Mouse (Mus musculus) heart, embryonic 13.5 days (tissue): ENCODE measurements around the gene Fam98a. TPM values are rescaled to one million over a fixed set of nuclear protein-coding genes. Genes with fewer than 3 reads are reported as not detected.

Experiments
- ATAC-seq: fragments of 200-750 bp; cut with Nextera tagmentation; 2 replicates; pipeline ENCODE4 v1.8.0; 2017; ENCODE audit warnings: moderate TSS enrichment; ENCODE audit not compliant: insufficient number of reproducible peaks, low FRiP score, low TSS enrichment; ENCODE audit errors: extremely low read depth
- H3K27ac ChIP-seq: fragments of 300-500 bp; sonication (generic); replicated peaks from 2 replicates; pipeline ENCODE4 v1.5.1; 2015; ENCODE audit warnings: moderate library complexity, mild to moderate bottlenecking, inconsistent platforms
- H3K27me3 ChIP-seq: fragments of 300-500 bp; sonication (generic); replicated peaks from 2 replicates; pipeline ENCODE4 v1.6.1; 2015; ENCODE audit warnings: mild to moderate bottlenecking, inconsistent platforms
- H3K36me3 ChIP-seq: fragments of 300-500 bp; sonication (generic); 2 replicates; pipeline ENCODE4 v1.6.1; 2015; ENCODE audit warnings: mild to moderate bottlenecking, inconsistent platforms
- H3K4me1 ChIP-seq: fragments of 300-500 bp; sonication (generic); 2 replicates; pipeline ENCODE4 v1.6.1; 2015; ENCODE audit warnings: inconsistent platforms
- H3K4me2 ChIP-seq: fragments of 300-500 bp; sonication (generic); 2 replicates; pipeline ENCODE4 v1.6.1; 2015; ENCODE audit warnings: inconsistent platforms, mild to moderate bottlenecking, moderate library complexity
- H3K4me3 ChIP-seq: fragments of 300-500 bp; sonication (generic); 2 replicates; pipeline ENCODE4 v1.5.1; 2015; ENCODE audit warnings: moderate library complexity, mild to moderate bottlenecking, inconsistent platforms
- H3K9ac ChIP-seq: fragments of 300-500 bp; sonication (generic); 2 replicates; pipeline ENCODE4 v1.6.1; 2015; ENCODE audit warnings: inconsistent platforms, mild to moderate bottlenecking, moderate library complexity
- H3K9me3 ChIP-seq: fragments of 300-500 bp; sonication (generic); 2 replicates; pipeline ENCODE4 v1.6.1; 2016; ENCODE audit warnings: inconsistent platforms
- WGBS: fragments of 180-500 bp; shearing (Covaris S2); methylation state at CpG from one replicate; pipeline ENCODE4 v1.1.7; 2015; ENCODE audit warnings: mixed read lengths; 5-methylcytosine and 5-hydroxymethylcytosine counted together
- polyA plus RNA-seq: library from polyadenylated mRNA; unstranded; fragments of >200 nt; fragmentation: Nextera tagmentation; extraction: Ambion mirVana; gene quantifications from 2 replicates; pipeline ENCODE4 v1.2.1, GENCODE M21; 2015

Gene Fam98a
- polyA plus RNA-seq, 1 experiment from 2014 or later, result 23.6 TPM

- H3K27me3 ChIP-seq, result no peaks in the 10 kb centered on the region
- H3K4me2 ChIP-seq, result no peak overlapping the region
- 53% methylated on average over 6 of the region's 6 CpGs for WGBS
- no peaks in the 10 kb centered on the region for H3K9me3 ChIP-seq
- peaks cover 28% of the 10 kb centered on the region for H3K4me1 ChIP-seq
- H3K27ac ChIP-seq, result no peak overlapping the region
- ATAC-seq, result no peak
- H3K9ac ChIP-seq, result no peak overlapping the region
- H3K4me3 ChIP-seq, result no peak overlapping the region
- H3K36me3 ChIP-seq, result peaks cover 5% of the 10 kb centered on the region; the same call in 1 of the 2 replicates
Measured at GRCm38 (mm10) chr17:75521236-75521842, 30.4 kb downstream of the Fam98a start.

- Histone ChIP-seq H3K9me3 (no peaks in the 10 kb centered on the region), H3K4me2 (no peak overlapping the region), H3K27me3 (no peaks in the 10 kb centered on the region), H3K4me1 (peaks cover 31% of the 10 kb centered on the region), H3K36me3 (no peaks in the 10 kb centered on the region), H3K4me3 (no peak overlapping the region), H3K9ac (no peak overlapping the region), H3K27ac (no peak overlapping the region)
- WGBS, result 67% methylated on average over 8 of the region's 8 CpGs
- no peak for ATAC-seq
Measured at GRCm38 (mm10) chr17:75519239-75519900, 32.4 kb downstream of the Fam98a start.

- Histone ChIP-seq H3K9ac (no peak overlapping the region), H3K27me3 (no peaks in the 10 kb centered on the region), H3K36me3 (no peaks in the 10 kb centered on the region), H3K4me1 (peaks cover 31% of the 10 kb centered on the region), H3K27ac (no peak overlapping the region), H3K4me2 (peak overlapping the region; percentile 25), H3K4me3 (no peak overlapping the region), H3K9me3 (no peaks in the 10 kb centered on the region)
- 29% methylated on average over 8 of the region's 8 CpGs for WGBS
- no peak for ATAC-seq
Measured at GRCm38 (mm10) chr17:75518181-75518901, 33.4 kb downstream of the Fam98a start.

GRCm38 (mm10) chr17:75516591-75516990 lies 35.2 kb downstream of the Fam98a start:
- peaks cover 25% of the 10 kb centered on the region for H3K4me1 ChIP-seq
- no peak overlapping the region for H3K4me3 ChIP-seq
- WGBS, result 41% methylated on average over 4 of the region's 4 CpGs
- H3K27ac ChIP-seq, result no peak overlapping the region
- H3K9ac ChIP-seq, result no peak overlapping the region
- H3K4me2 ChIP-seq, result no peak overlapping the region
- no peaks in the 10 kb centered on the region for H3K36me3 ChIP-seq
- no peak for ATAC-seq
- no peaks in the 10 kb centered on the region for H3K9me3 ChIP-seq
- no peaks in the 10 kb centered on the region for H3K27me3 ChIP-seq

- Histone ChIP-seq H3K4me2 (no peak overlapping the region), H3K4me1 (no peaks in the 10 kb centered on the region), H3K27ac (no peak overlapping the region), H3K9me3 (no peaks in the 10 kb centered on the region), H3K4me3 (no peak overlapping the region), H3K36me3 (peaks cover 5% of the 10 kb centered on the region), H3K9ac (no peak overlapping the region), H3K27me3 (no peaks in the 10 kb centered on the region)
- no peak for ATAC-seq
- WGBS, result 85% methylated on average over 5 of the region's 5 CpGs
Measured at GRCm38 (mm10) chr17:75509257-75509656, 42.5 kb downstream of the Fam98a start.

GRCm38 (mm10) chr17:75506708-75507641 lies 44.8 kb downstream of the Fam98a start:
- Histone ChIP-seq H3K9ac (no peak overlapping the region), H3K9me3 (no peaks in the 10 kb centered on the region), H3K27ac (no peak overlapping the region), H3K4me1 (no peaks in the 10 kb centered on the region), H3K4me3 (no peak overlapping the region), H3K36me3 (peaks cover 8% of the 10 kb centered on the region), H3K27me3 (no peaks in the 10 kb centered on the region), H3K4me2 (no peak overlapping the region)
- 75% methylated on average over 10 of the region's 10 CpGs for WGBS
- no peak for ATAC-seq

GRCm38 (mm10) chr17:75506097-75506675 lies 45.6 kb downstream of the Fam98a start:
- WGBS, result 82% methylated on average over 10 of the region's 10 CpGs
- no peak for ATAC-seq
- no peaks in the 10 kb centered on the region for H3K9me3 ChIP-seq
- H3K36me3 ChIP-seq, result peaks cover 8% of the 10 kb centered on the region
- H3K27me3 ChIP-seq, result no peaks in the 10 kb centered on the region
- no peak overlapping the region for H3K4me2 ChIP-seq
- no peak overlapping the region for H3K4me3 ChIP-seq
- no peak overlapping the region for H3K27ac ChIP-seq
- H3K9ac ChIP-seq, result no peak overlapping the region
- no peaks in the 10 kb centered on the region for H3K4me1 ChIP-seq

GRCm38 (mm10) chr17:75505053-75505452 lies 46.7 kb downstream of the Fam98a start:
- no peak for ATAC-seq

GRCm38 (mm10) chr17:75503031-75503430 lies 48.7 kb downstream of the Fam98a start:
- no peak overlapping the region for H3K27ac ChIP-seq
- no peak overlapping the region for H3K9ac ChIP-seq
- no peaks in the 10 kb centered on the region for H3K27me3 ChIP-seq
- no peak overlapping the region for H3K4me2 ChIP-seq
- no peak for ATAC-seq
- peaks cover 9% of the 10 kb centered on the region for H3K4me1 ChIP-seq
- no peaks in the 10 kb centered on the region for H3K9me3 ChIP-seq
- 71% methylated on average over 3 of the region's 3 CpGs for WGBS
- no peak overlapping the region for H3K4me3 ChIP-seq
- H3K36me3 ChIP-seq, result 0 out of 2 replicates have a peak, but pooled peaks cover 3% of the 10 kb centered on the region

More at GRCm38 (mm10) chr17:75505053-75505452, 46.7 kb downstream of the Fam98a start:
- no peak overlapping the region for H3K9ac ChIP-seq
- no peak overlapping the region for H3K27ac ChIP-seq
- WGBS, result 83% methylated on average over 5 of the region's 5 CpGs
- no peaks in the 10 kb centered on the region for H3K27me3 ChIP-seq
- no peak overlapping the region for H3K4me3 ChIP-seq
- no peaks in the 10 kb centered on the region for H3K4me1 ChIP-seq
- no peak overlapping the region for H3K4me2 ChIP-seq
- peaks cover 3% of the 10 kb centered on the region for H3K36me3 ChIP-seq
- H3K9me3 ChIP-seq, result no peaks in the 10 kb centered on the region

GRCm38 (mm10) chr17:75498241-75498651 lies 53.5 kb downstream of the Fam98a start:
- WGBS, result 61% methylated on average over 6 of the region's 6 CpGs
- Histone ChIP-seq H3K27me3 (no peaks in the 10 kb centered on the region), H3K4me1 (peaks cover 11% of the 10 kb centered on the region), H3K9me3 (no peaks in the 10 kb centered on the region), H3K9ac (no peak overlapping the region), H3K4me2 (no peak overlapping the region), H3K36me3 (0 out of 2 replicates have a peak, but pooled peaks cover 3% of the 10 kb centered on the region), H3K4me3 (no peak overlapping the region), H3K27ac (peak overlapping the region; percentile 57)
- no peak; the same call in 1 of the 2 replicates for ATAC-seq
